Comparison of ENCODE assay signal across 12 mouse cellular contexts in the genomic region with DNA sequence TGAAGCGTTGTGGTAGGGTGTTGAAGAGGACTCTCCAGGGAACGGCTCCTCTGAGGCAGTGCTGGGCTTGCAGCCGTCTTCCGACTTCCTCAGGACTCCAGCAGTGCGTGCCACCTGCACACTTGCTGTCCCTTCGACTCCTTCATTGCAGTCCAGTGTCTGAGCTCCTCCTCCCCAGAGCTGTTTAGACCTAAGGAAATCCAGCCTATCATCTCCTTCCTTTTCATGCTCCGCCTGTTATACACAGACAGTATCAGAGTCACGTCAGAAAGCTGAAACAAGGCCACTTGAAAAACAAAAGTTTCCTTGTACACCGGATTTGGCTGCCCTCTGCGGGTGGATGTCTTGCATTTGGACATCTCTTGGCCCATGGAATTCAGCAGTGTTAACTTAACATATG. TPM values are rescaled to one million over a fixed set of nuclear protein-coding genes. Genes with fewer than 3 reads are reported as not detected.
DNase-seq lines count a peak whose midpoint lies in the region; ATAC-seq lines count a peak whose summit lies in the region.
"Had no signal": no experiment of that assay in that cellular context is flagged by ENCODE, and none has a peak within 500 bp of the region (broad histone marks: within the 10 kb centered on the region; RNA-seq: fewer than 3 reads in every experiment).

No protein-coding gene starts in this region.

- H3K36me3 ChIP-seq in midbrain, embryonic 14.5 days (ENCODE audit: control insufficient read depth, insufficient read depth, low read length): 0 out of 2 replicates have a peak, but pooled peaks cover 9% of the 10 kb centered on the region
- H3K36me3 ChIP-seq in midbrain, embryonic 16.5 days (ENCODE audit: control insufficient read depth, insufficient read depth, low read length): peaks cover 6% of the 10 kb centered on the region; the same call in 1 of the 2 replicates
- no peaks in the 10 kb centered on the region for H3K36me3 ChIP-seq in heart, embryonic 15.5 days
- no peaks in the 10 kb centered on the region for H3K36me3 ChIP-seq in splenic B cell, adult 2 months (ENCODE audit: control insufficient read depth, insufficient read depth, low read length, poor library complexity, severe bottlenecking)

- no peak overlapping the region for H3K4me2 ChIP-seq in midbrain, embryonic 14.5 days (ENCODE audit: low read length)
- no peak overlapping the region for H3K4me2 ChIP-seq in midbrain, embryonic 16.5 days (ENCODE audit: low read length)
- peak overlapping the region; percentile 46 for H3K4me2 ChIP-seq in heart, embryonic 15.5 days
- H3K4me2 ChIP-seq: hindbrain, embryonic 13.5 days had no signal

- no peak overlapping the region for H3K27ac ChIP-seq in midbrain, embryonic 14.5 days (replicated peaks; ENCODE audit: low read depth, low read length)
- H3K27ac ChIP-seq in midbrain, embryonic 16.5 days (ENCODE audit: low read length): no peak overlapping the region
- H3K27ac ChIP-seq in heart, embryonic 15.5 days: 0 out of 2 replicates have a peak overlapping the region, but pooled peaks have one; percentile 34
- H3K27ac ChIP-seq: hindbrain, embryonic 13.5 days; midbrain, embryonic 10.5 days had no signal

- WGBS in midbrain, embryonic 14.5 days: 68% methylated on average over 10 of the region's 10 CpGs
- WGBS in midbrain, embryonic 16.5 days: 69% methylated on average over 10 of the region's 10 CpGs
- 47% methylated on average over 10 of the region's 10 CpGs for WGBS in heart, embryonic 15.5 days

- no peaks in the 10 kb centered on the region for H3K4me1 ChIP-seq in midbrain, embryonic 14.5 days (ENCODE audit: control insufficient read depth, insufficient read depth, low read length)
- no peaks in the 10 kb centered on the region for H3K4me1 ChIP-seq in midbrain, embryonic 16.5 days (ENCODE audit: control insufficient read depth, insufficient read depth, low read length)
- no peaks in the 10 kb centered on the region for H3K4me1 ChIP-seq in heart, embryonic 15.5 days (replicated peaks)
- H3K4me1 ChIP-seq: hindbrain, embryonic 13.5 days had no signal

- H3K27me3 ChIP-seq in midbrain, embryonic 14.5 days (ENCODE audit: control insufficient read depth, insufficient read depth, low read length): no peaks in the 10 kb centered on the region
- H3K27me3 ChIP-seq in midbrain, embryonic 16.5 days (ENCODE audit: control insufficient read depth, insufficient read depth, low read depth, low read length): no peaks in the 10 kb centered on the region
- H3K27me3 ChIP-seq in heart, embryonic 15.5 days: no peaks in the 10 kb centered on the region
- no peaks in the 10 kb centered on the region for H3K27me3 ChIP-seq in splenic B cell, adult 2 months (ENCODE audit: control insufficient read depth, insufficient read depth, low read length, poor library complexity, severe bottlenecking)
- H3K27me3 ChIP-seq: hindbrain, embryonic 13.5 days had no signal

- peak; percentile 70; the same call in 1 of the 2 replicates for ATAC-seq in cerebellum, adult (ENCODE audit: insufficient number of reproducible peaks, low FRiP score, low TSS enrichment)
- ATAC-seq in midbrain, embryonic 14.5 days (ENCODE audit: low FRiP score, low TSS enrichment): no peak
- ATAC-seq in midbrain, embryonic 16.5 days: no peak
- ATAC-seq in heart, embryonic 15.5 days (replicated peaks; ENCODE audit: insufficient number of reproducible peaks, insufficient read depth, low FRiP score, low read depth): peak; percentile 58; the same call in 1 of the 2 replicates
- ATAC-seq: activated CD4-positive, CD25-positive, alpha-beta regulatory T cell, adult 4 months had no signal

- no peak overlapping the region for H3K4me3 ChIP-seq in midbrain, embryonic 14.5 days (replicated peaks; ENCODE audit: low read depth, low read length)
- no peak overlapping the region for H3K4me3 ChIP-seq in midbrain, embryonic 16.5 days (ENCODE audit: low read depth, low read length)
- no peak overlapping the region for H3K4me3 ChIP-seq in heart, embryonic 15.5 days
- H3K4me3 ChIP-seq: hindbrain, embryonic 13.5 days; midbrain, embryonic 10.5 days had no signal

- no peak overlapping the region for H3K9ac ChIP-seq in midbrain, embryonic 14.5 days (replicated peaks; ENCODE audit: low read length)
- no peak overlapping the region for H3K9ac ChIP-seq in midbrain, embryonic 16.5 days (ENCODE audit: low read depth, low read length)
- H3K9ac ChIP-seq in heart, embryonic 15.5 days: no peak overlapping the region
- H3K9ac ChIP-seq: hindbrain, embryonic 13.5 days had no signal

- no peak for DNase-seq in cerebellum, postnatal 4 days (ENCODE audit: low spot score in 2 of 2)
- peak; percentile 17 for DNase-seq in midbrain, embryonic 14.5 days
- DNase-seq in splenic B cell, adult 2 months (ENCODE audit: low read depth, low spot score): peak; percentile 17
- no peak for DNase-seq in urinary bladder, postnatal 36 days (ENCODE audit: low spot score in 2 of 2)
- DNase-seq in thymus, adult 18-20 months: no peak
- DNase-seq: retina, postnatal 1 day had no signal

- H3K9me3 ChIP-seq in midbrain, embryonic 14.5 days (ENCODE audit: control insufficient read depth, low read length): no peaks in the 10 kb centered on the region
- no peaks in the 10 kb centered on the region for H3K9me3 ChIP-seq in midbrain, embryonic 16.5 days (replicated peaks; ENCODE audit: control insufficient read depth, low read length, poor library complexity, severe bottlenecking)
- H3K9me3 ChIP-seq in heart, embryonic 15.5 days (replicated peaks): no peaks in the 10 kb centered on the region
- H3K9me3 ChIP-seq: hindbrain, embryonic 13.5 days; midbrain, embryonic 10.5 days had no signal

RNA-seq across cellular contexts. Expression of gene Sertad4, which starts 41.7 kb away (rescaled TPM):
- 30.0 and 39.5 TPM in 2 replicates for polyA plus RNA-seq in midbrain, embryonic 14.5 days (2014; fragmentation: Nextera tagmentation; extraction: Ambion mirVana)
- polyA plus RNA-seq in midbrain, embryonic 16.5 days (2015; fragmentation: Nextera tagmentation; extraction: Ambion mirVana): 26.3 and 27.6 TPM in 2 replicates
- 12.3 and 15.1 TPM in 2 replicates for polyA plus RNA-seq in heart, embryonic 15.5 days (2015; fragmentation: Nextera tagmentation; extraction: Ambion mirVana)
- polyA plus RNA-seq: activated CD4-positive, CD25-positive, alpha-beta regulatory T cell, adult 4 months had no signal

Comparison
In these comparisons a context has a peak if more than half of its experiments do, and no peak if none do; other contexts are left out.
1. ATAC-seq: peak in cerebellum, adult (single experiment) and heart, embryonic 15.5 days (single experiment); none in midbrain, embryonic 14.5 days (single experiment) and midbrain, embryonic 16.5 days (single experiment).
2. DNase-seq: peak in midbrain, embryonic 14.5 days (single experiment) and splenic B cell, adult 2 months (single experiment); none in cerebellum, postnatal 4 days (0 of 2), urinary bladder, postnatal 36 days (0 of 2) and thymus, adult 18-20 months (0 of 2).